Mouse (Mus musculus) stomach, postnatal 0 days (tissue): ENCODE measurements around the gene Fam83g.
A peak's percentile ranks its signal among the peaks of the same experiment; 100 is the strongest.

Experiments used
- CTCF ChIP-seq: IDR thresholded peaks from 2 replicates; pipeline ENCODE4 v1.5.1; 2016; ENCODE audit warnings: antibody characterized with exemption, low read depth, mild to moderate bottlenecking, moderate library complexity
- EP300 ChIP-seq: optimal IDR thresholded peaks from 2 replicates; pipeline ENCODE3; 2016; ENCODE audit warnings: antibody characterized with exemption

DNA sequence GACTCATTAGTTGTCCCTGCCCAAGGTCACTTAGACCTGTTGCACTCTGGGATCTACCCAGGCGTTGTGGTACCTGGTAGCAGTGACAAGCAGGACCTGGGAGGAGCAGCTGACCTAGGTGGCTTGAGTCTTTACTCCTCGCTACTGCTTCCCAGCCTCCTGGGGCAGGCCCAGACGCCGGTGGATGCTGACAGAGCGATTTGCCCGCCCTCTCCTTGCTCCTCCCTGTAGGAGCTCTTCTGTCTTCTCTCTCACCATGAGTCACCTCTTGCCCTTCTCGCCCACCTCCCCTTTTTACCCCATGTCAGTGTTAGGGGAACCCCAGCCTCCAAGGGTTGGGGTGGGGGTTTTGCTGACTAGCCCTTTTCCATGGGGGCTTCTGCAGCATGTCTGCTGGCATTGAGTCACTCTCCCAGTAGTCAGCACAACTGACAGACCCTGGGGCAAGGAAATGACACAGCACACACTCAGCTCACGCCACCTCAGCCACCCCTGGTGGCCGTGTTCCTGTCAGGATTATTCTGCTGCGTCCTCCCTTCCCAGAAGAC is 3.1 kb downstream of the Fam83g start:
- peak; percentile 6; the same call in 1 of the 2 replicates for TF ChIP-seq CTCF
- no peak for TF ChIP-seq EP300
